Mouse (Mus musculus): ENCODE measurements around the gene Slc9a6.

GRCm38 (mm10) chrX:56578200-56578599 is 31.4 kb upstream of the Slc9a6 start:
- TF ChIP-seq POLR2A (IDR thresholded peaks at IDR 0.05; ENCODE audit: control insufficient read depth, low read depth, low read length) (no peak), CTCF (IDR thresholded peaks at IDR 0.05; ENCODE audit: control insufficient read depth, insufficient read depth, insufficient replicate concordance, low read depth, low read length) (no peak)

Measured in testis, adult 2 months (tissue).